Mouse (Mus musculus) midbrain, embryonic 12.5 days (tissue): ENCODE results near the gene C1ql1. TPM values are rescaled to one million over a fixed set of nuclear protein-coding genes. Genes with fewer than 3 reads are reported as not detected.

Experiments used
- ATAC-seq: fragments of 200-750 bp; cut with Nextera tagmentation; 2 replicates; pipeline ENCODE4 v1.8.0; 2017; ENCODE audit warnings: low read depth, moderate TSS enrichment, moderate library complexity; ENCODE audit not compliant: low FRiP score
- H3K27ac ChIP-seq: fragments of 300-500 bp; sonication (generic); replicated peaks from 2 replicates; pipeline ENCODE4 v1.5.1; 2016; ENCODE audit warnings: mild to moderate bottlenecking
- H3K27me3 ChIP-seq: fragments of 300-500 bp; sonication (generic); 2 replicates; pipeline ENCODE4 v1.6.1; 2016; ENCODE audit warnings: mild to moderate bottlenecking
- H3K36me3 ChIP-seq: fragments of 300-500 bp; sonication (generic); 2 replicates; pipeline ENCODE4 v1.6.1; 2016
- H3K4me1 ChIP-seq: fragments of 300-500 bp; sonication (generic); 2 replicates; pipeline ENCODE4 v1.6.1; 2016
- H3K4me2 ChIP-seq: fragments of 300-500 bp; sonication (generic); replicated peaks from 2 replicates; pipeline ENCODE4 v1.6.1; 2016; ENCODE audit warnings: mild to moderate bottlenecking, moderate library complexity
- H3K4me3 ChIP-seq: fragments of 300-500 bp; sonication (generic); 2 replicates; pipeline ENCODE4 v1.5.1; 2016; ENCODE audit warnings: mild to moderate bottlenecking
- H3K9ac ChIP-seq: fragments of 300-500 bp; sonication (generic); replicated peaks from 2 replicates; pipeline ENCODE4 v1.6.1; 2016; ENCODE audit warnings: mild to moderate bottlenecking, moderate library complexity
- H3K9me3 ChIP-seq: fragments of 300-500 bp; sonication (generic); 2 replicates; pipeline ENCODE4 v1.6.1; 2016; ENCODE audit warnings: mild to moderate bottlenecking
- WGBS: fragments of 180-500 bp; shearing (Covaris S2); methylation state at CpG from one replicate; pipeline ENCODE4 v1.1.7; 2016; 5-methylcytosine and 5-hydroxymethylcytosine counted together
- polyA plus RNA-seq: library from polyadenylated mRNA; unstranded; fragments of >200 nt; fragmentation: Nextera tagmentation; extraction: Ambion mirVana; gene quantifications from 2 replicates; pipeline ENCODE4 v1.2.1, GENCODE M21; 2016

C1ql1 gene
- polyA plus RNA-seq, 1 experiment from 2014 or later = 15.3 TPM

DNA sequence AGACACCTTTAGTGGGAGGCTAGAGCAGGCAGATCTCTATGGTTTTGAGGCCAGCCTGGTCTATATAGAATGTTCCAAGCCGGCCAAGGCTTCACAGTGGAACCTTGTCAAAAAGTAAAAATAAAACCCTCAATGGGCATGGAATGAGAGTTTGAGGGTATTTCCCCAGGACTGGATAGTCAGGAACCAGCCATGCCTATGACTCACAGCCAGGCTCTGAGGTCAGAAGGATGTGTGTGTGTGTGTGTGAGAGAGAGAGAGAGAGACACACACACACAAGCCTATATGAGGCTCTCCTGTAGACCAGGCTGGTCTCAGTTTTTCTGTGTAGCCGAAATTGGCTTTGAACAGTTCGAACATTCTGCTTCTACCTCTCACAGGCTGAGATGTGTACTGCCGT is 51.8 kb downstream of the C1ql1 start:
- Histone ChIP-seq H3K36me3 (no peaks in the 10 kb centered on the region), H3K27me3 (peaks cover 67% of the 10 kb centered on the region), H3K9ac (no peak overlapping the region), H3K9me3 (no peaks in the 10 kb centered on the region), H3K27ac (no peak overlapping the region), H3K4me1 (peaks cover 6% of the 10 kb centered on the region; the same call in 1 of the 2 replicates), H3K4me3 (no peak overlapping the region), H3K4me2 (no peak overlapping the region)
- ATAC-seq = no peak
- WGBS = 85% methylated on average over 4 of the region's 4 CpGs

DNA sequence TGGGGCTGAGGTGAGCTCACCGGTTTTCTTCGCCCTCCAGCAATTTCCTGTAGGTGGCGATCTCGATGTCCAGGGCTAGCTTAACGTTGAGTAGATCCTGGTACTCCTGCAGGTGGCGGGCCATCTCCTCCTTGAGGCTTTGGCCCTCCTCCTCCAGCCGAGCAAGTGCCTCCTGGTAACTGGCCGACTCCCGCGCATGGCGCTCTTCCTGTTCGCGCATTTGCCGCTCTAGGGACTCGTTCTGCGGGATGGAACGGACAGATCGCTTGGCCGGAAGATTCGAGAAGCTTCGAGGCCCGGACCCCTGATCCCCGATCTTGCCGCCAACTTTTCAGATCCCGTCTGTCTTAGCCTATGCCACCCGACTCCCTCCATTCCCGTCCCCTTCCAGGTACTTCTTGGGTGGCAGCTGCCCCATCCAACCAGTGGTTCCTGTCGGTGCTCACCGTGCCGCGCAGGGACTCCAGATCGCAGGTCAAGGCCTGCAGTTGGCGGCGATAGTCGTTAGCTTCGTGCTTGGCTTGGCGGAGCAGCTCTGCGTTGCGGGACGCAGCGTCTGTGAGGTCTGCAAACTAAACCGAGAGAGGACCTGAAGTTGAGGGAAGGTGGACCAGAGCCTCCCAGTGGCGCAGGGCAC is 53.4 kb downstream of the C1ql1 start:
- 5% methylated on average over 43 of the region's 43 CpGs for WGBS
- H3K36me3 ChIP-seq = no peaks in the 10 kb centered on the region
- peaks cover 68% of the 10 kb centered on the region for H3K27me3 ChIP-seq
- H3K9ac ChIP-seq = 0 out of 2 replicates have a peak overlapping the region, but pooled peaks have one; percentile 11
- ATAC-seq = no peak
- H3K4me3 ChIP-seq = peak overlapping the region; percentile 26
- H3K9me3 ChIP-seq = no peaks in the 10 kb centered on the region
- H3K4me2 ChIP-seq = peak overlapping the region; percentile 39
- H3K4me1 ChIP-seq = peaks cover 6% of the 10 kb centered on the region; the same call in 1 of the 2 replicates
- no peak overlapping the region for H3K27ac ChIP-seq

DNA sequence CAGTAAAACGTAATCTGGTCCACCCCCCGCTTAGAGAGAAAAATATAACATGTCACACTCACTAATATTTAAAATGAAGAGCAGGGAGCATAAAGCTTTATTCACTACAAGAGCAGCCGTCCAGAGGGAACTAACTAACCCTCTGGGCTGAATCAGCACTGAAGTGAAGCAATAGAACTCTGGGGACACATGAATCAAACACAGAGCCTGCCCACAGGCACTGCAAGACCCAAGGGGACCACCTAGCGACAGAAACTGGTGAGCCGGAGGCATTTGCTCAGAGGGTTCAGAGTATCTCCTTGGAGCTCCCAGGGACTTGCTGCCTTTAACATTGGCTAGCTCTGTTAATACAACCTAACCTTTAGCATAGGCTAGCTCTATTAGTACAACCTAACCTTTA is 56.4 kb downstream of the C1ql1 start:
- H3K27ac ChIP-seq = no peak overlapping the region
- H3K4me3 ChIP-seq = no peak overlapping the region
- 73% methylated on average over 5 of the region's 5 CpGs for WGBS
- ATAC-seq = no peak
- no peaks in the 10 kb centered on the region for H3K9me3 ChIP-seq
- peaks cover 69% of the 10 kb centered on the region for H3K27me3 ChIP-seq
- no peak overlapping the region for H3K4me2 ChIP-seq
- H3K36me3 ChIP-seq = no peaks in the 10 kb centered on the region
- H3K4me1 ChIP-seq = peaks cover 6% of the 10 kb centered on the region; the same call in 1 of the 2 replicates
- H3K9ac ChIP-seq = no peak overlapping the region

Other genes starting within 250 kb of the C1ql1 start
- 47.9 and 56.3 TPM in 2 replicates for gene Ccdc43, start 248.9 kb downstream of the C1ql1 start, polyA plus RNA-seq
- 24.1 and 28.8 TPM in 2 replicates for gene Adam11, start 185.2 kb downstream of the C1ql1 start, polyA plus RNA-seq
- gene Gjc1, start 127.0 kb downstream of the C1ql1 start, polyA plus RNA-seq = 79.0 and 87.1 TPM in 2 replicates
- not detected in 2 replicates for gene Higd1b, start 110.8 kb downstream of the C1ql1 start, polyA plus RNA-seq
- 238 and 242 TPM in 2 replicates for gene Eftud2, start 65.7 kb downstream of the C1ql1 start, polyA plus RNA-seq
- gene Ccdc103, start 65.5 kb downstream of the C1ql1 start, polyA plus RNA-seq = 1.8 and 2.3 TPM in 2 replicates
- not detected in 2 replicates for gene Fam187a, start 61.5 kb downstream of the C1ql1 start, polyA plus RNA-seq
- gene Gfap, start 45.8 kb downstream of the C1ql1 start, polyA plus RNA-seq = not detected in 2 replicates
- gene Kif18b, start 21.6 kb downstream of the C1ql1 start, polyA plus RNA-seq = 9.1 and 9.7 TPM in 2 replicates
- gene Nmt1, start 81.5 kb upstream of the C1ql1 start, polyA plus RNA-seq = 41.3 and 44.8 TPM in 2 replicates
- gene Dcakd, start 81.6 kb upstream of the C1ql1 start, polyA plus RNA-seq = 163 and 174 TPM in 2 replicates
- 0.79 and 1.1 TPM in 2 replicates for gene Plcd3, start 155.0 kb upstream of the C1ql1 start, polyA plus RNA-seq
- gene Acbd4, start 155.0 kb upstream of the C1ql1 start, polyA plus RNA-seq = 7.5 and 8.4 TPM in 2 replicates
- gene Hexim1, start 169.5 kb upstream of the C1ql1 start, polyA plus RNA-seq = 2.6 and 3.1 TPM in 2 replicates
- 9.7 and 10.5 TPM in 2 replicates for gene Hexim2, start 185.7 kb upstream of the C1ql1 start, polyA plus RNA-seq
- gene Fmnl1, start 224.4 kb upstream of the C1ql1 start, polyA plus RNA-seq = 1.3 and 1.8 TPM in 2 replicates